Mouse (Mus musculus) C2C12 (cell line): ENCODE data around the gene Bbs12. TPM values are rescaled to one million over a fixed set of nuclear protein-coding genes. Genes with fewer than 3 reads are reported as not detected.

Experiments
- H3K27me3 ChIP-seq: one replicate; pipeline ENCODE4 v1.6.1; 2011; ENCODE audit not compliant: control insufficient read depth, insufficient read depth, insufficient read length
- H3K36me3 ChIP-seq: one replicate; pipeline ENCODE4 v1.6.1; 2011; ENCODE audit not compliant: control insufficient read depth, insufficient read depth
- H3K4me3 ChIP-seq: one replicate; pipeline ENCODE4 v1.5.1; 2011; ENCODE audit warnings: mild to moderate bottlenecking, control low read depth; ENCODE audit not compliant: poor library complexity, insufficient read depth, severe bottlenecking
- H3K79me2 ChIP-seq: one replicate; pipeline ENCODE4 v1.6.1; 2011; ENCODE audit not compliant: control insufficient read depth, insufficient read depth
- H3K79me3 ChIP-seq: one replicate; pipeline ENCODE4 v1.6.1; 2011; ENCODE audit warnings: low read depth, control low read depth
- H3ac ChIP-seq: one replicate; pipeline ENCODE3; 2011; ENCODE audit warnings: low read depth; ENCODE audit not compliant: control insufficient read depth, insufficient read length
- CEBPB ChIP-seq: IDR thresholded peaks from one replicate; pipeline ENCODE4 v1.6.1; 2011; ENCODE audit warnings: low read depth, mild to moderate bottlenecking, control low read depth, moderate library complexity
- CTCF ChIP-seq: IDR thresholded peaks from one replicate; pipeline ENCODE4 v1.5.1; 2011; ENCODE audit not compliant: control insufficient read depth, insufficient read depth, insufficient read length
- FOSL1 ChIP-seq: IDR thresholded peaks from one replicate; pipeline ENCODE4 v1.8.0; 2011; ENCODE audit warnings: mild to moderate bottlenecking, low read length; ENCODE audit not compliant: poor library complexity, insufficient read depth, severe bottlenecking
- MAX ChIP-seq: IDR thresholded peaks from one replicate; pipeline ENCODE4 v1.6.1; 2011; ENCODE audit warnings: mild to moderate bottlenecking, control low read depth
- MYOD1 ChIP-seq: IDR thresholded peaks from one replicate; pipeline ENCODE4 v1.6.1; 2011; ENCODE audit warnings: low read depth; ENCODE audit not compliant: control insufficient read depth, insufficient read length
- MYOG ChIP-seq: IDR thresholded peaks from one replicate; pipeline ENCODE4 v1.6.1; 2011; ENCODE audit not compliant: control insufficient read depth, insufficient read length; ENCODE audit errors: extremely low read depth
- USF1 ChIP-seq: IDR thresholded peaks from one replicate; pipeline ENCODE4 v1.6.1; 2011; ENCODE audit warnings: low read depth, mild to moderate bottlenecking, control low read depth, moderate library complexity
- polyA plus RNA-seq: library from polyadenylated mRNA; unstranded; fragments of >200 nt; fragmentation: generic; extraction: Trizol; gene quantifications from one replicate; pipeline ENCODE4 v1.2.1, GENCODE M21; 2012; ENCODE audit warnings: missing spikeins

Gene Bbs12
- polyA plus RNA-seq, 1 experiment: 2.8 TPM

DNA sequence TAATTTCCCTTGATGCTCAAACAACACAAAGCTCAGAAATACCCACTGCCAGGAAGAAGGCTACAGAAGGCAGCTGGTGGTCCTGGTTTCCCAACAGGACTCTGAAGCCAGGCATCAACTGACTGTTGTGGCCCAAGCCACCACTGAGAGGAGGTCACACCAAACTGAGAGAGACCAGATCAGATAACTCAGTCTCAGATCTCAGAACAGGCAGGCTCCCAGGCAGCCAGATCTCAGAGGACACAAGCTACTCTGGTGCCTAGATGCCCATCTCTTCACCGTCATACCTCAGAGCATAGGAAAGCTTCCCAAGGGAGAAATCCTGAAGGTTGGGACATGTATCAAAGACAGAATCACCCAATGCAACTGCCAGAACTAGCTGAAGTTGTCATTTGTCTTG, 32.1 kb upstream of the Bbs12 start:
- no peak for TF ChIP-seq CEBPB
- TF ChIP-seq FOSL1: no peak
- Histone ChIP-seq H3K79me2 (no peaks in the 10 kb centered on the region), H3K79me3 (no peaks in the 10 kb centered on the region), H3K4me3 (no peak overlapping the region), H3K36me3 (no peaks in the 10 kb centered on the region), H3ac (no peak overlapping the region), H3K27me3 (no peaks in the 10 kb centered on the region)

DNA sequence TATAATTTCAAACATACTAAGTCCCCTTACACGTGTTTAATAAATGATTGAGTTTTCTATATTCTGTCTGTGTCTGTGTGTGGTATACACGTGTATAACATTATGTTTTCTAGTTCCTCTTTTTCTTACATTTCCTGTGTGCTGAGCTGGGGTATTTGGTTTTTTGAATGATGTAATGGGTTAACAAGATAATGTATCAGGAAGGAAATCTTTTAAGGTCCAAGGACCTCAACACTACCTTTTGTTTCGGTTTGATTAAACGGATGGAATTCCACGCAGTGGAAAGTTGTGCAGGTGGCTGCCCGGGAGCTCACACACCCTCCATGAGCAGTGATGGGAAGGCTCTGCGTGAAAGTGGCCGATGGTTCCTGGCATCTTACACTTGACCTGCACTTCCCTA, 31.5 kb upstream of the Bbs12 start:
- Histone ChIP-seq H3K4me3 (no peak overlapping the region), H3K79me2 (no peaks in the 10 kb centered on the region), H3K27me3 (no peaks in the 10 kb centered on the region), H3ac (no peak overlapping the region), H3K36me3 (no peaks in the 10 kb centered on the region), H3K79me3 (no peaks in the 10 kb centered on the region)
- TF ChIP-seq CTCF (no peak), FOSL1 (no peak)

DNA sequence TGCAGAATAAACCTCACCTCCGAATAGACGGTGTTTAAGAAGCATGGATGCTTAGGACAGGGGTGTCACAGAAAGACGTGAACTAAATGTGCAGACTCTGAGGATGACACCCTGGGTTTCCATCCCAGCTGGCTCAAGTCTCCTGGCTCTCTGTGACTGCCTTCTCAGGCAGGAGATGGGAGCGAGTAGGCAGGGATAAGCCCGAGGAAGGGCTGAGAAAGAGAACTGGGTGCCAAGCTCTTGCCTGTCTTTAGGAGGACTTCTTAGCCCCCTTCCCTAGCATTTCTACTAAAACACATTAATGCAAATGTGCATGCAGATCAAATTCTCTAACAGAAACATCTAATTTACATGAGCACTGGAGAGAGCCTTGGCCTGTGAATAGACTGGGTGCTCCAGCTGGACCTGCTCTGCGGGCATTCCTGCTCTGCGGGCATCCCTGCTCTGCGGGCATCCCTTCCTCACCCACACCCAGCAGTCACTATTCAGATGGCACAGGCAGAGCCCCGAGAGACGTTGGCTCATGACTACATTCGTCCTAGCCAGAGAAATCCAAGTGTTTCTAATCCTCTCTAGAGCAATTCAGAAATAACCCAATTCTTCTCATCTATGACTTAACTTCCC, 29.9 kb upstream of the Bbs12 start:
- no peak overlapping the region for H3ac ChIP-seq
- H3K4me3 ChIP-seq: no peak overlapping the region
- H3K79me3 ChIP-seq: no peaks in the 10 kb centered on the region
- no peaks in the 10 kb centered on the region for H3K36me3 ChIP-seq
- TF ChIP-seq MAX (no peak), MYOD1 (no peak), CTCF (no peak), MYOG (no peak), CEBPB (no peak), FOSL1 (no peak), USF1 (no peak)
- no peaks in the 10 kb centered on the region for H3K79me2 ChIP-seq
- H3K27me3 ChIP-seq: no peaks in the 10 kb centered on the region

DNA sequence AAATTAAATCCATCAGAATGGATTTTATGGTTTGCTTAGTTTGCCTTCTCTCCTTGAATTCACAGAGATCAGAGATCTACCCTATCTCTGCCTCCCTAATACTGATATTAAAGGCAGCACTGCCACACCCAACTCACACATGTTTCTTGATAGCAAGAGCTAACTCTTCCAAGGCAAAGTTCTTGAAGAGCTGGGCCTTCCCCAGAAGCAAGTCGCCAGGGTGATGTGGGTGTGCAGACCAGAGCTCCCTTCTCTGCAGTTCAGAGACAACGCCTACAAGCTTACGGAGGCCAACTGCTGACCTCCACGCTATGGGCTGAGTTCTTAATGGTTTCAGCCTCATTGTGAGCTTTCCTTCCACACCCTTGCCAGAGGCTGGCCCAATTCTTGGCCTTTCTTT, 29.1 kb upstream of the Bbs12 start:
- no peak overlapping the region for H3K4me3 ChIP-seq
- no peaks in the 10 kb centered on the region for H3K36me3 ChIP-seq
- H3ac ChIP-seq: no peak overlapping the region
- no peaks in the 10 kb centered on the region for H3K79me3 ChIP-seq
- no peaks in the 10 kb centered on the region for H3K27me3 ChIP-seq
- no peaks in the 10 kb centered on the region for H3K79me2 ChIP-seq
- no peak for TF ChIP-seq CEBPB
- TF ChIP-seq FOSL1: no peak
- no peak for TF ChIP-seq MAX
- TF ChIP-seq USF1: no peak
- TF ChIP-seq CTCF: no peak
- no peak for TF ChIP-seq MYOD1
- TF ChIP-seq MYOG: no peak

DNA sequence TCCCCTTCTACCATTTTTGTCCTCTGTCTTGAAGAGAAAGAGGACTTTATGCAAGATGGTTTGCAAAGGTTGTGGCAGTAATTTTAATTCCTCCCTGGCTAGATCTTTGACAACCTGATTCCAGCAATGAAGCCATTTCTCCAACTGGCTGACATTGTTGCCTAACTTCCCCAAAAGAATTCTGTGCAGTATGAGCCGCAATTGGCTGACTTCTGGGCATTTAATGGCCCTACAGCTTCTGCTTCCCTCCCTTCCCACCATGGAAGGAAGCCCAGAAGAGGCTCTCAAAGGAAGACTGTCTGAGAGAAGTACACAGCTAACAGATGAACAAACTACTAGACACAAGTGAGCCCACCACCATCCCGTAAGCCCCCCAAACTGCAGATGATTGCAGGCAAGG, 23.1 kb upstream of the Bbs12 start:
- TF ChIP-seq FOSL1: no peak
- no peak for TF ChIP-seq USF1
- TF ChIP-seq MYOD1: no peak
- TF ChIP-seq CEBPB: no peak
- TF ChIP-seq MAX: no peak
- no peak for TF ChIP-seq CTCF
- TF ChIP-seq MYOG: no peak

DNA sequence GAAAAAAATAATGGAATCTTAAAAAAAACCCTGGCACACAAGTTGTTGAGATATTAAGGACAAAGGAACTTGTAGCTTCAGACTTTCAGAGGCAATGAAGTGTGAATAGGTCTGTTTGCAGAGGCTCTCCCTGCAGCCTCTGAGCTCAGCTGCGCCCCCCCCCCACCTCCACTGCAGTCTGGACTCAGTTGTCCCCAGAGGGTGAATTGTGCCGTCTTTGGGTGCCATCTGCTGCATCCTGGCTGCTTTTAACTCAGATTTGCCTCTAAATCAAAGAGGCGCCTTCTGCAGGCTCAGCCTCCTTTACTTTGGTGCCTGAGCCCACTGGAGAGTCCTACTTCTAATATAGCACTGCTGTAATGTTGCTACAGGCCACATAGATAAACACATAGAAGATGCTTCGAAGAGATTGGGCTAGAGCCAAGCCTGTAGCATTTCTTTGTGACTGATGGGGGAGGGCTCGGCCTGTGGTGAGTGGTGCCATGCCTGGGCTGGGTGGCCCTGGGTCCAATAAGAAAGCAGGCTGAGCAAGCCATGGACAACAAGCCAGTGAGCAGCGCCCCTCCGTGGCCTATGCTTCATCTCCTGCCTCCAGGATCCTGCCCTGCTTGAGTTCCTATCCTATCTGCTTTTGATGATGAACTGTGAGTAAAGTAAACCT, 21.3 kb upstream of the Bbs12 start:
- no peaks in the 10 kb centered on the region for H3K27me3 ChIP-seq
- H3K79me2 ChIP-seq: no peaks in the 10 kb centered on the region
- H3K36me3 ChIP-seq: no peaks in the 10 kb centered on the region
- no peaks in the 10 kb centered on the region for H3K79me3 ChIP-seq
- no peak overlapping the region for H3K4me3 ChIP-seq
- no peak overlapping the region for H3ac ChIP-seq
- no peak for TF ChIP-seq MAX
- no peak for TF ChIP-seq USF1
- no peak for TF ChIP-seq CEBPB
- TF ChIP-seq MYOG: no peak
- no peak for TF ChIP-seq FOSL1
- TF ChIP-seq CTCF: no peak
- TF ChIP-seq MYOD1: no peak

More for the DNA sequence above, 23.1 kb upstream of the Bbs12 start:
- Histone ChIP-seq H3K79me3 (no peaks in the 10 kb centered on the region), H3ac (no peak overlapping the region), H3K27me3 (no peaks in the 10 kb centered on the region), H3K4me3 (no peak overlapping the region), H3K79me2 (no peaks in the 10 kb centered on the region), H3K36me3 (no peaks in the 10 kb centered on the region)
